ENCODE assay signal across 20 mouse cellular contexts in the genomic region with DNA sequence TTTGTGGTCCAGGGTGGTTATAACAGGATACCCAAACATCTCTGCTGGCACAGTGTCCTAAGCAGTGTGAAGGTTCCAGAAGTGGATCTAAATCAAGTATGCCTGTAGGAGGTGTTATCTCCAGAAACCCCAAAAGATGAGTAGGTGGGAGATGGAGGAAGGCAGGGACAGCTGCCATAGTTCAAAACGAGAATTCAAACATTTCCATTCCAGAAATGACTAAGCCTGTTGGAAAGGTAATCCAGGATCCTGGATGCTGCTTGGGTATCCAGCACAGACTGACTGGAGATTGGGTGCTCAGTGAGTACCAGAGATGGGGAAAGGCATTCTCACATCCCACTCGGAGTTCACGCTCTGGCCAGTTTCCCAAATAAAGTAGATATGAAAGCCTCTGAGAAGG.
DNase-seq lines count a peak whose midpoint lies in the region; ATAC-seq and TF ChIP-seq lines count a peak whose summit lies in the region.
"Had no signal": no experiment of that assay in that cellular context is flagged by ENCODE, and none has a peak within 500 bp of the region (broad histone marks: within the 10 kb centered on the region; RNA-seq: fewer than 3 reads in every experiment).

No protein-coding gene starts in this region.

- H3K36me3 ChIP-seq in midbrain, embryonic 13.5 days: no peaks in the 10 kb centered on the region
- H3K36me3 ChIP-seq: embryonic facial prominence, embryonic 10.5 days; heart, embryonic 12.5 days; hindbrain, embryonic 15.5 days had no signal

- H3K4me2 ChIP-seq in midbrain, embryonic 13.5 days (replicated peaks): no peak overlapping the region
- H3K4me2 ChIP-seq: forebrain, embryonic 13.5 days; heart, embryonic 12.5 days; hindbrain, embryonic 15.5 days had no signal

- H3K4me3 ChIP-seq in left cerebral cortex, adult 2 months: no peak overlapping the region
- no peak overlapping the region for H3K4me3 ChIP-seq in midbrain, embryonic 13.5 days (replicated peaks)
- H3K4me3 ChIP-seq: embryonic facial prominence, embryonic 10.5 days; forebrain, embryonic 13.5 days; gastrocnemius, adult 2 months; heart, embryonic 12.5 days; hindbrain, embryonic 15.5 days had no signal

- DNase-seq in left cerebral cortex, adult 11 months (ENCODE audit: low spot score): peak; percentile 40
- no peak for DNase-seq in left cerebral cortex, postnatal 10 days (ENCODE audit: extremely low spot score in 1 of 2, low spot score in 2 of 2)
- DNase-seq in brain, adult 2 months (ENCODE audit: low read depth, low spot score): peak; percentile 85
- peak in 1 of 2 experiments; percentile 17 for DNase-seq in left cerebral cortex, adult 2 months (ENCODE audit: extremely low spot score in 1 of 2, low spot score in 2 of 2)
- DNase-seq in right cerebral cortex, postnatal 14 days: peak; percentile 4
- DNase-seq in embryo, embryonic 10 days (ENCODE audit: low spot score): no peak
- DNase-seq in kidney, postnatal 25 days: no peak
- DNase-seq: adrenal gland, adult 2 months; adrenal gland, postnatal 36 days; cerebellum, adult 11 months; cerebellum, adult 8-10 months; cerebellum, postnatal 14 days; forebrain, postnatal 0 days; gastrocnemius, adult 2 months; gastrocnemius, postnatal 25 days had no signal

- no peak for ATAC-seq in midbrain, embryonic 13.5 days
- ATAC-seq: forebrain, embryonic 13.5 days; forebrain, postnatal 0 days had no signal

- no peaks in the 10 kb centered on the region for H3K4me1 ChIP-seq in midbrain, embryonic 13.5 days (replicated peaks)
- H3K4me1 ChIP-seq: embryonic facial prominence, embryonic 10.5 days; forebrain, embryonic 13.5 days; heart, embryonic 12.5 days; hindbrain, embryonic 15.5 days had no signal

- 98% methylated on average over 3 of the region's 3 CpGs for WGBS in midbrain, embryonic 13.5 days

- intact Hi-C loops in left cerebral cortex, postnatal 10 days (cut with DNase I): no loop called here
- intact Hi-C loops in left cerebral cortex, adult 2 months (cut with DNase I): loop anchor here (1.0 to 5.0 kb wide), 6 partner anchors 49 to 1104 kb away; no protein-coding TSS in a partner anchor

- H3K27me3 ChIP-seq in midbrain, embryonic 13.5 days: no peaks in the 10 kb centered on the region
- H3K27me3 ChIP-seq: forebrain, embryonic 13.5 days; heart, embryonic 12.5 days; hindbrain, embryonic 15.5 days had no signal

- H3K9ac ChIP-seq in midbrain, embryonic 13.5 days (replicated peaks): no peak overlapping the region
- H3K9ac ChIP-seq: forebrain, embryonic 13.5 days; forebrain, postnatal 0 days; heart, embryonic 12.5 days; hindbrain, embryonic 15.5 days had no signal

- peak overlapping the region; percentile 24; the same call in 1 of the 2 replicates for H3K27ac ChIP-seq in left cerebral cortex, adult 2 months
- no peak overlapping the region for H3K27ac ChIP-seq in midbrain, embryonic 13.5 days
- H3K27ac ChIP-seq: embryonic facial prominence, embryonic 10.5 days; forebrain, embryonic 13.5 days; gastrocnemius, adult 2 months; hindbrain, embryonic 15.5 days had no signal

- no peak; the same call in 1 of the 2 replicates for TF ChIP-seq CTCF in left cerebral cortex, adult 2 months (IDR thresholded peaks at IDR 0.05)

- H3K9me3 ChIP-seq in midbrain, embryonic 13.5 days: no peaks in the 10 kb centered on the region
- H3K9me3 ChIP-seq: embryonic facial prominence, embryonic 10.5 days; hindbrain, embryonic 15.5 days had no signal

Comparison
In these comparisons a context has a peak if more than half of its experiments do, and no peak if none do; other contexts are left out.
1. DNase-seq: peak in left cerebral cortex, adult 11 months (single experiment), brain, adult 2 months (single experiment) and right cerebral cortex, postnatal 14 days (single experiment); none in left cerebral cortex, postnatal 10 days (0 of 2), embryo, embryonic 10 days (single experiment) and kidney, postnatal 25 days (0 of 2).